In genomic region chr17:24211631-24212440, GRCm38 (mm10) we compare ENCODE assay signal across 8 mouse cellular contexts. TPM values are rescaled to one million over a fixed set of nuclear protein-coding genes. Genes with fewer than 3 reads are reported as not detected.
DNase-seq lines count a peak whose midpoint lies in the region; ATAC-seq and TF ChIP-seq lines count a peak whose summit lies in the region.

No protein-coding gene starts in this region.

- H3K4me2 ChIP-seq in limb, embryonic 11.5 days (ENCODE audit: low read depth, severe bottlenecking) = peak overlapping the region; percentile 74
- H3K4me2 ChIP-seq in midbrain, embryonic 15.5 days = peak overlapping the region; percentile 99

- TF ChIP-seq EP300 in heart, adult 2 months (IDR thresholded peaks at IDR 0.05; ENCODE audit: insufficient read depth, low read depth, low read length) = no peak

- no peaks in the 10 kb centered on the region for H3K36me3 ChIP-seq in thymus, adult 2 months (ENCODE audit: control insufficient read depth, insufficient read depth, low read length)
- H3K36me3 ChIP-seq in heart, adult 2 months (ENCODE audit: control insufficient read depth, insufficient read depth, low read length) = no peaks in the 10 kb centered on the region
- no peaks in the 10 kb centered on the region for H3K36me3 ChIP-seq in kidney, adult 2 months (ENCODE audit: control insufficient read depth, insufficient read depth, low read length)
- peaks cover 2% of the 10 kb centered on the region; the same call in 1 of the 2 replicates for H3K36me3 ChIP-seq in limb, embryonic 11.5 days (ENCODE audit: control insufficient read depth, insufficient read depth, low read length)
- H3K36me3 ChIP-seq in midbrain, embryonic 15.5 days (replicated peaks) = peaks cover 10% of the 10 kb centered on the region; the same call in 1 of the 2 replicates

- no peak for TF ChIP-seq CTCF in thymus, adult 2 months (IDR thresholded peaks at IDR 0.05; ENCODE audit: borderline replicate concordance, control insufficient read depth, extremely low read depth, insufficient read depth, low read length, poor library complexity)
- no peak for TF ChIP-seq CTCF in cortical plate, adult 2 months (IDR thresholded peaks at IDR 0.05; ENCODE audit: extremely low read depth, insufficient read depth, low read length)
- TF ChIP-seq CTCF in heart, adult 2 months (IDR thresholded peaks at IDR 0.05) = no peak
- TF ChIP-seq CTCF in kidney, adult 2 months (conservative IDR thresholded peaks at IDR 0.05; ENCODE audit: insufficient read depth, insufficient read length, low read depth, low read length) = 0 out of 2 replicates have a peak, but pooled peaks have one; percentile 11

- no peak overlapping the region for H3K27ac ChIP-seq in thymus, adult 2 months (ENCODE audit: control insufficient read depth, insufficient read depth, low read length)
- peak overlapping the region; percentile 87 for H3K27ac ChIP-seq in cortical plate, adult 2 months (ENCODE audit: insufficient read depth, low read length)
- H3K27ac ChIP-seq in heart, adult 2 months = no peak overlapping the region
- no peak overlapping the region for H3K27ac ChIP-seq in kidney, adult 2 months (ENCODE audit: insufficient read depth, low read depth, low read length)
- peak overlapping the region; percentile 88 for H3K27ac ChIP-seq in limb, embryonic 11.5 days (replicated peaks; ENCODE audit: low read depth, low read length)
- H3K27ac ChIP-seq in midbrain, embryonic 15.5 days = peak overlapping the region; percentile 82

- intact Hi-C loops in heart, adult 2 months (cut with DNase I) = no loop called here

- H3K27me3 ChIP-seq in thymus, adult 2 months (ENCODE audit: control insufficient read depth, insufficient read depth, low read length) = peaks cover 9% of the 10 kb centered on the region; the same call in 1 of the 2 replicates
- H3K27me3 ChIP-seq in heart, adult 2 months (ENCODE audit: control insufficient read depth, insufficient read depth, low read length) = no peaks in the 10 kb centered on the region
- no peaks in the 10 kb centered on the region for H3K27me3 ChIP-seq in kidney, adult 2 months (replicated peaks; ENCODE audit: control insufficient read depth, insufficient read depth, low read length)
- no peaks in the 10 kb centered on the region for H3K27me3 ChIP-seq in limb, embryonic 11.5 days (ENCODE audit: control insufficient read depth, insufficient read depth, low read length)
- 0 out of 2 replicates have a peak, but pooled peaks cover 7% of the 10 kb centered on the region for H3K27me3 ChIP-seq in midbrain, embryonic 15.5 days (replicated peaks)

- H3K4me1 ChIP-seq in thymus, adult 2 months (replicated peaks; ENCODE audit: control insufficient read depth, insufficient read depth, low read length) = peaks cover 16% of the 10 kb centered on the region
- H3K4me1 ChIP-seq in cortical plate, adult 2 months (ENCODE audit: control insufficient read depth, insufficient read depth, low read length) = peaks cover 7% of the 10 kb centered on the region
- H3K4me1 ChIP-seq in heart, adult 2 months (ENCODE audit: control insufficient read depth, insufficient read depth, low read length) = peaks cover 11% of the 10 kb centered on the region
- H3K4me1 ChIP-seq in kidney, adult 2 months (ENCODE audit: control insufficient read depth, insufficient read depth, low read length) = 0 out of 2 replicates have a peak, but pooled peaks cover 4% of the 10 kb centered on the region
- peaks cover 44% of the 10 kb centered on the region for H3K4me1 ChIP-seq in limb, embryonic 11.5 days (ENCODE audit: control insufficient read depth, insufficient read depth, low read length)
- peaks cover 46% of the 10 kb centered on the region for H3K4me1 ChIP-seq in midbrain, embryonic 15.5 days

- no peak for TF ChIP-seq POLR2A in thymus, adult 2 months (IDR thresholded peaks at IDR 0.05; ENCODE audit: control insufficient read depth, extremely low read depth, insufficient read depth, low read length, poor library complexity)
- TF ChIP-seq POLR2A in cortical plate, adult 2 months (IDR thresholded peaks at IDR 0.05; ENCODE audit: extremely low read depth, insufficient read depth, low read length) = peak; percentile 85
- no peak for TF ChIP-seq POLR2A in heart, adult 2 months (IDR thresholded peaks at IDR 0.05; ENCODE audit: insufficient read depth, low read depth, low read length)
- no peak for TF ChIP-seq POLR2A in kidney, adult 2 months (IDR thresholded peaks at IDR 0.05; ENCODE audit: low read depth, low read length)

- no peaks in the 10 kb centered on the region for H3K9me3 ChIP-seq in limb, embryonic 11.5 days (ENCODE audit: control insufficient read depth, low read length)
- H3K9me3 ChIP-seq in midbrain, embryonic 15.5 days = no peaks in the 10 kb centered on the region

- WGBS in thymus, adult 2 months = 9% methylated on average over 37 of the region's 37 CpGs
- 8% methylated on average over 37 of the region's 37 CpGs for WGBS in heart, adult 2 months
- WGBS in kidney, adult 2 months = 16% methylated on average over 37 of the region's 37 CpGs
- WGBS in limb, embryonic 11.5 days = under 1% methylated on average over 37 of the region's 37 CpGs
- 3% methylated on average over 37 of the region's 37 CpGs for WGBS in midbrain, embryonic 15.5 days

- H3K79me2 ChIP-seq in heart, adult 2 months (replicated peaks; ENCODE audit: control insufficient read depth, insufficient read depth, low read length) = no peaks in the 10 kb centered on the region

- DNase-seq in thymus, adult 2 months = no peak
- DNase-seq in thymus, postnatal 25 days = no peak
- DNase-seq in heart, adult 2 months = peak; percentile 55 to 56
- peak; percentile 75 for DNase-seq in kidney, adult 2 months
- DNase-seq in limb, embryonic 11.5 days (ENCODE audit: low spot score) = peak; percentile 87
- DNase-seq in MN1 (ENCODE audit: low spot score) = no peak

- ATAC-seq in limb, embryonic 11.5 days (ENCODE audit: insufficient number of reproducible peaks, low FRiP score, low TSS enrichment, low read depth) = peak; percentile 14
- peak; percentile 74 for ATAC-seq in midbrain, embryonic 15.5 days (replicated peaks)

- peak overlapping the region; percentile 36 for H3K4me3 ChIP-seq in thymus, adult 2 months (ENCODE audit: control insufficient read depth, insufficient read depth, low read length)
- peak overlapping the region; percentile 37 for H3K4me3 ChIP-seq in cortical plate, adult 2 months (ENCODE audit: insufficient read depth, low read length)
- H3K4me3 ChIP-seq in heart, adult 2 months = peak overlapping the region; percentile 20
- peak overlapping the region; percentile 41 for H3K4me3 ChIP-seq in kidney, adult 2 months (ENCODE audit: insufficient read depth, low read depth, low read length)
- H3K4me3 ChIP-seq in limb, embryonic 11.5 days (ENCODE audit: low read depth, low read length) = peak overlapping the region; percentile 38
- H3K4me3 ChIP-seq in midbrain, embryonic 15.5 days = peak overlapping the region; percentile 55

- H3K9ac ChIP-seq in heart, adult 2 months (ENCODE audit: low read depth, low read length) = peak overlapping the region; percentile 47
- H3K9ac ChIP-seq in limb, embryonic 11.5 days (ENCODE audit: low read length) = peak overlapping the region; percentile 62
- peak overlapping the region; percentile 83 for H3K9ac ChIP-seq in midbrain, embryonic 15.5 days

RNA-seq across cellular contexts. Expression of gene Ntn3, which starts 2.5 kb away (rescaled TPM):
- 0.71 and 1.5 TPM in 2 replicates for polyA plus RNA-seq in thymus, adult 2 months (2012; rRNA removed)
- polyA plus RNA-seq in cortical plate, adult 2 months (2012; rRNA removed) = 5.5 and 6.8 TPM in 2 replicates
- 1 to 10 TPM in 1 of 2 experiments, under 1 TPM in 1; 0.97 to 1.0 TPM for total RNA-seq in heart, adult 2 months (2021)
- 0.64 and 1.1 TPM in 2 replicates for polyA plus RNA-seq in heart, adult 2 months (2012; rRNA removed)
- polyA plus RNA-seq in kidney, adult 2 months (2012; rRNA removed) = 0.72 and 1.2 TPM in 2 replicates
- 9.2 and 9.5 TPM in 2 replicates for polyA plus RNA-seq in limb, embryonic 11.5 days (2014; fragmentation: Nextera tagmentation; extraction: Ambion mirVana)
- polyA plus RNA-seq in midbrain, embryonic 15.5 days (2015; fragmentation: Nextera tagmentation; extraction: Ambion mirVana) = 5.1 and 5.4 TPM in 2 replicates

RNA-seq across cellular contexts. Expression of gene Tbc1d24, which starts 6.5 kb away (rescaled TPM):
- 14.5 and 16.8 TPM in 2 replicates for polyA plus RNA-seq in thymus, adult 2 months (2012; rRNA removed)
- 62.7 and 72.7 TPM in 2 replicates for polyA plus RNA-seq in cortical plate, adult 2 months (2012; rRNA removed)
- total RNA-seq in heart, adult 2 months (2021) = 10 to 100 TPM; 10.3 to 11.0 TPM
- polyA plus RNA-seq in heart, adult 2 months (2012; rRNA removed) = 11.3 and 29.1 TPM in 2 replicates
- polyA plus RNA-seq in kidney, adult 2 months (2012; rRNA removed) = 14.4 and 15.0 TPM in 2 replicates
- 5.0 and 5.2 TPM in 2 replicates for polyA plus RNA-seq in limb, embryonic 11.5 days (2014; fragmentation: Nextera tagmentation; extraction: Ambion mirVana)
- polyA plus RNA-seq in midbrain, embryonic 15.5 days (2015; fragmentation: Nextera tagmentation; extraction: Ambion mirVana) = 28.7 and 30.7 TPM in 2 replicates

RNA-seq across cellular contexts. Expression of gene Tedc2, which starts 8.8 kb away (rescaled TPM):
- 17.6 and 20.0 TPM in 2 replicates for polyA plus RNA-seq in thymus, adult 2 months (2012; rRNA removed)
- 17.0 and 19.0 TPM in 2 replicates for polyA plus RNA-seq in cortical plate, adult 2 months (2012; rRNA removed)
- 1 to 10 TPM; 2.0 TPM for total RNA-seq in heart, adult 2 months (2021)
- 3.8 and 5.2 TPM in 2 replicates for polyA plus RNA-seq in heart, adult 2 months (2012; rRNA removed)
- 4.6 and 5.2 TPM in 2 replicates for polyA plus RNA-seq in kidney, adult 2 months (2012; rRNA removed)
- polyA plus RNA-seq in limb, embryonic 11.5 days (2014; fragmentation: Nextera tagmentation; extraction: Ambion mirVana) = 21.9 and 23.4 TPM in 2 replicates
- polyA plus RNA-seq in midbrain, embryonic 15.5 days (2015; fragmentation: Nextera tagmentation; extraction: Ambion mirVana) = 12.1 and 12.5 TPM in 2 replicates

RNA-seq across cellular contexts. Expression of gene Ccnf, which starts 39.4 kb away (rescaled TPM):
- 64.5 and 86.9 TPM in 2 replicates for polyA plus RNA-seq in thymus, adult 2 months (2012; rRNA removed)
- 4.4 and 4.8 TPM in 2 replicates for polyA plus RNA-seq in cortical plate, adult 2 months (2012; rRNA removed)
- under 1 TPM; 0.57 to 0.59 TPM for total RNA-seq in heart, adult 2 months (2021)
- polyA plus RNA-seq in heart, adult 2 months (2012; rRNA removed) = 0.44 and 0.49 TPM in 2 replicates
- polyA plus RNA-seq in kidney, adult 2 months (2012; rRNA removed) = 0.56 and 0.61 TPM in 2 replicates
- 103 and 108 TPM in 2 replicates for polyA plus RNA-seq in limb, embryonic 11.5 days (2014; fragmentation: Nextera tagmentation; extraction: Ambion mirVana)
- polyA plus RNA-seq in midbrain, embryonic 15.5 days (2015; fragmentation: Nextera tagmentation; extraction: Ambion mirVana) = 13.9 and 15.1 TPM in 2 replicates

RNA-seq across cellular contexts. Expression of gene Atp6v0c, which starts 42.3 kb away (rescaled TPM):
- polyA plus RNA-seq in thymus, adult 2 months (2012; rRNA removed) = 977 and 1,122 TPM in 2 replicates
- 2,699 and 2,818 TPM in 2 replicates for polyA plus RNA-seq in cortical plate, adult 2 months (2012; rRNA removed)
- total RNA-seq in heart, adult 2 months (2021) = 100 to 1,000 TPM; 219 to 255 TPM
- polyA plus RNA-seq in heart, adult 2 months (2012; rRNA removed) = 732 and 788 TPM in 2 replicates
- 2,489 and 2,561 TPM in 2 replicates for polyA plus RNA-seq in kidney, adult 2 months (2012; rRNA removed)
- 391 and 434 TPM in 2 replicates for polyA plus RNA-seq in limb, embryonic 11.5 days (2014; fragmentation: Nextera tagmentation; extraction: Ambion mirVana)
- 1,357 and 1,392 TPM in 2 replicates for polyA plus RNA-seq in midbrain, embryonic 15.5 days (2015; fragmentation: Nextera tagmentation; extraction: Ambion mirVana)

Comparison
In these comparisons a context has a peak if more than half of its experiments do, and no peak if none do; other contexts are left out.
1. DNase-seq: peak in heart, adult 2 months (2 of 2), kidney, adult 2 months (single experiment) and limb, embryonic 11.5 days (single experiment); none in thymus, adult 2 months (single experiment), thymus, postnatal 25 days (single experiment) and MN1 (single experiment).
2. H3K27ac ChIP-seq: peak in cortical plate, adult 2 months (single experiment), limb, embryonic 11.5 days (single experiment) and midbrain, embryonic 15.5 days (single experiment); none in thymus, adult 2 months (single experiment), heart, adult 2 months (single experiment) and kidney, adult 2 months (single experiment).
3. Peak in every context shown above with its lines, with median percentiles within 50 percentile points of each other: H3K4me3 ChIP-seq and H3K9ac ChIP-seq.